Mouse (Mus musculus) G1E (cell line): ENCODE data around the gene Asb18. TPM values are rescaled to one million over a fixed set of nuclear protein-coding genes. Genes with fewer than 3 reads are reported as not detected.

Experiments
- ATAC-seq: 2 replicates; pipeline ENCODE4 v1.8.0; 2016; ENCODE audit warnings: mild to moderate bottlenecking; ENCODE audit not compliant: insufficient number of reproducible peaks, poor library complexity, low FRiP score, severe bottlenecking; ENCODE audit errors: extremely low read depth
- DNase-seq: peaks from one replicate; pipeline ENCODE4 v3.0.0; 2012; ENCODE audit warnings: low spot score
- H3K27me3 ChIP-seq: 2 replicates; pipeline ENCODE4 v1.6.1; 2012; ENCODE audit warnings: mild to moderate bottlenecking, low read length, inconsistent platforms; ENCODE audit not compliant: insufficient read depth
- H3K36me3 ChIP-seq: replicated peaks from 2 replicates; pipeline ENCODE3; 2012; ENCODE audit warnings: mild to moderate bottlenecking, inconsistent platforms
- H3K4me1 ChIP-seq: 2 replicates; pipeline ENCODE4 v1.6.1; 2012; ENCODE audit warnings: low read depth, low read length, inconsistent platforms, mixed read lengths; ENCODE audit not compliant: insufficient read depth
- H3K4me3 ChIP-seq: 2 replicates; pipeline ENCODE4 v1.5.1; 2012; ENCODE audit warnings: low read depth, mild to moderate bottlenecking, inconsistent platforms, low read length, moderate library complexity, mixed read lengths
- H3K9me3 ChIP-seq: replicated peaks from 2 replicates; pipeline ENCODE4 v1.6.1; 2012; ENCODE audit warnings: inconsistent platforms
- CTCF ChIP-seq: IDR thresholded peaks from 2 replicates; pipeline ENCODE4 v1.5.1; 2012; ENCODE audit warnings: low read depth, low read length, inconsistent platforms, mixed read lengths
- GATA1 ChIP-seq: IDR thresholded peaks from 2 replicates; pipeline ENCODE4 v1.6.1; 2012; ENCODE audit warnings: borderline replicate concordance, low read length, inconsistent platforms, mixed read lengths
- GATA2 ChIP-seq: IDR thresholded peaks from 2 replicates; pipeline ENCODE4 v1.6.1; 2012; ENCODE audit warnings: low read depth, low read length, inconsistent platforms, borderline replicate concordance
- POLR2AphosphoS5 ChIP-seq: IDR thresholded peaks from 2 replicates; pipeline ENCODE4 v1.6.1; 2012; ENCODE audit warnings: low read depth, low read length, inconsistent platforms; ENCODE audit not compliant: insufficient replicate concordance
- TAL1 ChIP-seq: conservative IDR thresholded peaks from 2 replicates; pipeline ENCODE4 v1.6.1; 2012; ENCODE audit warnings: low read depth, low read length, inconsistent platforms, mixed read lengths
- polyA plus RNA-seq: library from polyadenylated mRNA; stranded (reverse); fragments of >175 nt; gene quantifications from 2 replicates; pipeline ENCODE4 v1.2.3, GENCODE M21; 2012
- total RNA-seq, 2 experiments: library from RNA; stranded (forward) in 1 of 2; stranded (reverse) in 1 of 2; fragments of 200-1000 nt in 1 of 2; fragments of >200 nt in 1 of 2; fragmentation: Nextera tagmentation in 1 of 2; gene quantifications; 2 replicates each; pipeline ENCODE4 v1.2.3; 2014 to 2017

The Asb18 gene
- total and polyA plus RNA-seq, 3 experiments = 0.05 TPM; not detected in 2

DNA sequence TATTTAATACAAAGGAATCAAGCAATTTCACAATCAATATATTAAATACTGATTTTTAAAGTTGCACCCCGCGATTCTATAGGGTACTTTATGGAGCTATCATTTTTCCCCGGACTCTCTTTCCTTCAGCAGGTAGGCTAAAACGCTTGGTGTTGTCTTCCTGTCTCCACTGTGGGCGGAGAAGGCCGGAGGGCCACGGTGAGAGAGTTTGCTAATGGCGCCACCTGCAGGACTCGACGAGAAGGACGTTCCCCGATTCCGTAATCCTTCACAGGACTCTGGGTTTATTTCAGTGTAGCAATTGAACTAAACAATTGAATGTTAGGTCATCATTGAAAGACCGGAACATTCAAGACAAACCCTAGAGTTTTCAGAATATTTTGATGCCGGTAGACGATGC, 71.3 kb downstream of the Asb18 start:
- no peak for TF ChIP-seq GATA1
- no peak for TF ChIP-seq TAL1
- ATAC-seq (no peak), DNase-seq (no peak)
- peaks cover 2% of the 10 kb centered on the region; the same call in 1 of the 2 replicates for H3K27me3 ChIP-seq
- no peaks in the 10 kb centered on the region for H3K36me3 ChIP-seq
- H3K4me1 ChIP-seq = no peaks in the 10 kb centered on the region
- no peak overlapping the region for H3K4me3 ChIP-seq
- H3K9me3 ChIP-seq = peaks cover 82% of the 10 kb centered on the region

DNA sequence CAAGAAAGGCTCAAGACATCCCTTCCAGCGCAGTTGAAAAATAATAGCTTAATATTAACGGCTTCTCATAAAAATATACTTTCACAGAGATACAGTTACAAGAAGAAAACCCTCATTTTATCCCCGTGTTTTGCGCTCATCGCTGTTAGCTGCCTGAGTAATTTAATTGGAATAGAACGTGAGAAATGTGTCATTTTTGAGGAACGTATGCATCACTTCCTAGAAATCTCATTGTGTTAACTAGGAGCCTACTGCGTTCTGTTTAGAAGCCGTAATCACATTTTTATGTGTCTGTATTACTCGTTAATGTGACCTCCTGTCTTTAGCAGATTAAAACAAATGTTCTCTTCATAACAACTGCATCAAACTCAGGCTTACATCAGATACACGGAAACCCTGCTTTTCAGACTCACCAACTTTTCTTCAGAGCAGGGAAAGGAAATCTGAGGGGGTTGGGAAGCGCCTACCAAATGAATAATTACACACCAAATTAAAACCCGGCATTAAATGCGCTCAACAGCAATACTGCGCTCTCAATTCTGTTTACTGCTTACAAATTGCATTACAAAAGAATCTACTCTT, 72.0 kb downstream of the Asb18 start:
- ATAC-seq = no peak
- H3K36me3 ChIP-seq = no peaks in the 10 kb centered on the region
- H3K4me1 ChIP-seq = no peaks in the 10 kb centered on the region
- H3K27me3 ChIP-seq = peaks cover 2% of the 10 kb centered on the region; the same call in 1 of the 2 replicates
- TF ChIP-seq GATA2 = no peak
- no peak for TF ChIP-seq CTCF
- TF ChIP-seq GATA1 = no peak
- no peak for TF ChIP-seq TAL1
- TF ChIP-seq POLR2AphosphoS5 = no peak
- DNase-seq = no peak
- H3K9me3 ChIP-seq = peaks cover 83% of the 10 kb centered on the region
- no peak overlapping the region for H3K4me3 ChIP-seq

DNA sequence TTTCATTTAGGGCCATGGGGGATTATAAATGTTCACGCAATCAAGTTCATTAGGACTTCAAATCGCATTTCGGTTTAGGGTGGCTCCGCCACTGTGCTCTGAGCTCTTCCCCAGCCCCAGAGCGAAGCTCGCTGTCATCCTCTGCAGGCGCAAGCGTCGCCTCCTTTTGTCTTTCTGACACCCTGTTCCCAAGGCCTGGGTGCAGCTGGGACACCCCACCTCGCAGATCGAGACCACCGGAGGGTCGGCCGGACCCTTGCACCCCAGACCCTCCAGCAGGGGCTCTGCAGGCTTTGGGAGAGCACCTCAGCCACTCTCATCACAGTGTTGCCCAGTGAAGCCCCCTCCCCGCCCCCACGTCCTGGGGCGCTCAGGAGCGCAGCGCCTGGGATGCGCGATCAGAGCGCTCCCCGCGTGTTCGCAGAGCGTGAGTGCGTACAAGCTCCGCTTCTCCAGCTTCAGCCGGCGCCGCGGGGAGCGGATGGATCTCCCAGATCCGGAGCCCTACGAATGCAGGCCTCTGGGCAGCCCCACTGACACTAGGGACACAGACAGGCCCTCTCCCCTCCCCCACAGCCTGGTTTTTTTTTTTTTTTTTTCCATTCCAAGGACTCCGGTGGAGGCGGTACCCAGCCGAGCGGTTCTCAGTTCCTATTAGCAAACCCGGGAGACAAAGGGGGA, 72.6 kb downstream of the Asb18 start:
- TF ChIP-seq TAL1 (no peak), CTCF (no peak), GATA2 (no peak), GATA1 (no peak)
- Histone ChIP-seq H3K36me3 (no peaks in the 10 kb centered on the region), H3K4me1 (no peaks in the 10 kb centered on the region), H3K4me3 (peak overlapping the region; percentile 22; the same call in 1 of the 2 replicates), H3K27me3 (peaks cover 2% of the 10 kb centered on the region; the same call in 1 of the 2 replicates), H3K9me3 (peaks cover 83% of the 10 kb centered on the region)
- ATAC-seq (no peak), DNase-seq (no peak)

DNA sequence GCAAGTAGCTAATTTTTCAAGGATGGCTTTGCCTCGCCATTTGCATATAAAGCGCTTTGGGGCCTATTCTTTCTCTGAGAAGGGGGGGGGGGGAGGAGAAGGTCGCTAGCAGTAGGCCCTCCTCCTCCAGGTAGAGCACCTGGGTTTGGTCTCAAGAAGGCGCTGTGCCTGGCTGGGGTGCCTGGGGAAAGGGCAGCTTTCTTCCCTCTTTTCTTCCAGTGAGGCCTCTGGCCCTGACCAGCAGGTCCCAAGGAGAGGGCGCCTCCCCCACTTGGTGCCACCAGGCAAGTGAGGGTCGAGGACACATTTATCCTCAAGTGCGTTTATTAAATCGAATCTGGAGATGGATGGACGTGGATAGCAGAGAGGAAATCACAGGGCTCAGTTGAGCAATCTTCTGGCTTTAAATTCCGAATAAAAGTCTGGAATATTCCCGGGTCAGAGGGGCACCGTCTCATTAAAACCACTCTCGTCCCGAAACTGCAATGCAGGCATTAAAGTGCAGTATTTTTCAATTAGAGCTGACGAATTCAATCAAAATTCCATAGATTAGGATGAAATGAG, 73.4 kb downstream of the Asb18 start:
- Histone ChIP-seq H3K27me3 (peaks cover 2% of the 10 kb centered on the region; the same call in 1 of the 2 replicates), H3K9me3 (peaks cover 85% of the 10 kb centered on the region), H3K4me3 (no peak overlapping the region), H3K36me3 (no peaks in the 10 kb centered on the region), H3K4me1 (no peaks in the 10 kb centered on the region)
- TF ChIP-seq GATA2 (no peak), TAL1 (no peak), POLR2AphosphoS5 (no peak), GATA1 (no peak), CTCF (no peak)
- DNase-seq (no peak), ATAC-seq (no peak)

DNA sequence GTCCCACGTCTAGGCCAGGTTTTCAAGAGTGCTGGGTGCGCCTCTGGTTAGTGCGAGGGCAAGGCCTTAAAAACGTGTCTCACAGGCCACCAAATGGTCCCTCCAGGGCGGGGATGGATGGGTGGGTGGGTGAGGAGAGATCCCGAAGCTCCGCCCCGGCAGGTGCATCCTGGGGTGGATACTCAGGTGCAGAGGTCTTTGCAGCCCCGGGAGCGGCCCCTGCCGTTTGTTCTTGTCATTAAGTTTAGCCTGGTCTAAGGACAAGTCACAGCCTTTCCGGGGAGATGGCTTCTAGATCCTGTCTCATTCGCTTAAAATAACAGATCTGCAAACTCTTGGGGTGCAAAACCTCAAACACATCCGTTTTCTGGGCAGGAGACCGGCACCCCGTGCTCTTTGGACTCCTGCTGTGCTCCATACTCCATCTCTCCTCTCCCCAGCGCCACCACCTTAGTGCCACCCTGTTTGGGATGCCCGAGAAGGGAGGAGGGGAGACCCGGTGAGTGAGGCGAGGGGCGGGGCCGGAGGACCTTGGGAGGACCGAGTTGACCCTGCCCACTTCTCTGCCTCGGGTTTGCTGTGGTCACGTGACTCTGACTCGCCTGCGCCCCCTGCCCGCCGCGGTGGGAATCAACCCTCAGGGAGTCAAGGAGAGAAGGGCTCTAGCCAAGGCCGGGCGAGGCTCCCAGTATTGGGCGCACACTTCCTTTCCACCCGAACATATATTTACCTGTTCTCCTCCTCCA, 74.3 kb downstream of the Asb18 start:
- Histone ChIP-seq H3K27me3 (peaks cover 2% of the 10 kb centered on the region; the same call in 1 of the 2 replicates), H3K4me1 (no peaks in the 10 kb centered on the region), H3K36me3 (no peaks in the 10 kb centered on the region), H3K9me3 (peaks cover 85% of the 10 kb centered on the region), H3K4me3 (no peak overlapping the region; the same call in 1 of the 2 replicates)
- ATAC-seq = no peak
- TF ChIP-seq POLR2AphosphoS5 = no peak
- no peak for TF ChIP-seq TAL1
- TF ChIP-seq GATA2 = no peak
- TF ChIP-seq GATA1 = no peak
- TF ChIP-seq CTCF = no peak
- no peak for DNase-seq

DNA sequence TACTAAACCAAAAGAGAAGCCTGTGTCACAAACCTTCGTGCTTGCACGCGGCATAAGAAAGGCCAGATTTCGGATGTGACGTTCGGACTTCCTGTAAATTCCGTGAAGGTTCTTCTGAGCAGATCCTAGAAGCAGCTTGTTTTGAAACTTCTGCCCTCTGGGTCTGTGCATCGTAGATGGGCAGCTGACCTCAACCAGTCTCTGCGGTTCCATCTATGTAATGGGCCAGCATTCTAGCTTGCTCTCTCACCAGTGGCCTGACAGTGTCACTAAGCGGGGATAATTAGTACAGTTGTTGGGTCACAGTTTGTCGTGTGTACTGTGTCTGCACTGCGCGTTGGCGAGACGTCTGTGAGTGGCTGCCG, 74.9 kb downstream of the Asb18 start:
- no peak overlapping the region; the same call in 1 of the 2 replicates for H3K4me3 ChIP-seq
- peaks cover 81% of the 10 kb centered on the region for H3K9me3 ChIP-seq
- ATAC-seq = no peak
- TF ChIP-seq TAL1 (no peak), CTCF (no peak)
- H3K36me3 ChIP-seq = no peaks in the 10 kb centered on the region
- H3K4me1 ChIP-seq = no peaks in the 10 kb centered on the region
- peaks cover 2% of the 10 kb centered on the region; the same call in 1 of the 2 replicates for H3K27me3 ChIP-seq
- DNase-seq = no peak
